Mouse (Mus musculus) left cerebral cortex, postnatal 10 days (tissue): ENCODE measurements at regions not wholly inside any gene's neighbourhood (a gene's known extent, or its start where the extent isn't known, plus 50 kb on each side); places are given as distances from the start of the nearest gene placed in this dataset.

ENCODE experiments used
- DNase-seq, 2 experiments: peaks; one replicate each; pipeline ENCODE4 v3.0.0; 2021 to 2022; ENCODE audit warnings: low spot score in 2 of 2, mixed read lengths in 1 of 2; ENCODE audit errors: extremely low spot score in 1 of 2
- intact Hi-C: fragments of 180-260 bp; cut with DNase I; formaldehyde crosslinking; loops from one replicate; pipeline ENCODE4 v1.15.1; 2025

DNA sequence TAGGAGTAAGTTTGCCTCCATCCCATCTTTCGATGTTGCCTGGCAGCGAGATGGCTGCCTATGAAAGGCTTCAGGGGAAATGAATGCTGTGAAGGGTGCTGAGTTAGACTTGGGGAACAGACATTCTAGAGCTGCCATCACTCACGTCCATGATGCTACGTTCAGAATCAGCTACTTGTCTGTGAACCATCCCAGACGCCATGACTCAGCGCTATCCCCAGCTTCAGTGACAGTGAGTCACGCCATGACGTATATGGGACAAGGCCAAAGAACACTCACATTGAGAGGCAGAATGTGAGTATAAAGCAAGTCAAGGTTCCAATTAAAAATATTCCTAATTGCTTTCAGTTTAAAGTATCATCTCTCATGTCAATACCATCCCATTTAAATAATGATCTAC lies 52.4 kb upstream of the Gm10234 start:
- intact Hi-C loops = no loop called here

More for the DNA sequence above, 52.4 kb upstream of the Gm10234 start:
- DNase-seq = no peak
